Mouse (Mus musculus) liver, postnatal 0 days (tissue): ENCODE results near the gene Tdrd1. TPM values are rescaled to one million over a fixed set of nuclear protein-coding genes. Genes with fewer than 3 reads are reported as not detected.

Experiments
- ATAC-seq: fragments of 200-750 bp; cut with Nextera tagmentation; 2 replicates; pipeline ENCODE4 v1.8.0; 2017; ENCODE audit warnings: mild to moderate bottlenecking, moderate library complexity
- DNase-seq: peaks from one replicate; pipeline ENCODE4 v3.0.0-alpha.2; 2016
- H3K27ac ChIP-seq: fragments of 300-500 bp; sonication (generic); 2 replicates; pipeline ENCODE4 v1.5.1; 2014; ENCODE audit warnings: antibody characterized with exemption, moderate library complexity, mild to moderate bottlenecking, low read depth
- H3K27me3 ChIP-seq: fragments of 300-500 bp; sonication (generic); 2 replicates; pipeline ENCODE4 v1.6.1; 2014; ENCODE audit warnings: low read length, control low read depth, mixed read lengths; ENCODE audit not compliant: insufficient read depth
- H3K36me3 ChIP-seq: fragments of 300-500 bp; sonication (generic); replicated peaks from 2 replicates; pipeline ENCODE4 v1.6.1; 2014; ENCODE audit warnings: mild to moderate bottlenecking, control low read depth, low read length, moderate library complexity, mixed read lengths; ENCODE audit not compliant: insufficient read depth
- H3K4me1 ChIP-seq: fragments of 300-500 bp; sonication (generic); 2 replicates; pipeline ENCODE4 v1.6.1; 2014; ENCODE audit warnings: antibody characterized with exemption, mild to moderate bottlenecking, control low read depth; ENCODE audit not compliant: insufficient read depth
- H3K4me2 ChIP-seq: fragments of 300-500 bp; sonication (generic); 2 replicates; pipeline ENCODE4 v1.6.1; 2014; ENCODE audit warnings: low read depth, mild to moderate bottlenecking, low read length, moderate library complexity, mixed read lengths
- H3K4me3 ChIP-seq: fragments of 300-500 bp; sonication (generic); 2 replicates; pipeline ENCODE4 v1.5.1; 2014; ENCODE audit warnings: low read depth, low read length
- H3K9ac ChIP-seq: fragments of 300-500 bp; sonication (generic); replicated peaks from 2 replicates; pipeline ENCODE4 v1.6.1; 2014; ENCODE audit warnings: mild to moderate bottlenecking, moderate library complexity
- H3K9me3 ChIP-seq: fragments of 300-500 bp; sonication (generic); 2 replicates; pipeline ENCODE4 v1.6.1; 2016; ENCODE audit warnings: mild to moderate bottlenecking, control low read depth, low read length, mixed read lengths
- CTCF ChIP-seq: sonication (generic); IDR thresholded peaks from 2 replicates; pipeline ENCODE4 v1.5.1; 2016; ENCODE audit warnings: antibody characterized with exemption, low read depth
- EP300 ChIP-seq: IDR thresholded peaks from 2 replicates; pipeline ENCODE4 v1.6.1; 2016; ENCODE audit warnings: antibody characterized with exemption, low read depth, mild to moderate bottlenecking
- WGBS: fragments of 180-500 bp; shearing (Covaris S2); extraction: QIAGEN DNeasy Blood & Tissue Kit; methylation state at CpG from one replicate; pipeline ENCODE4 v1.1.7; 2014; ENCODE audit not compliant: insufficient replicate concordance; 5-methylcytosine and 5-hydroxymethylcytosine counted together
- polyA plus RNA-seq: library from polyadenylated mRNA; unstranded; fragments of >200 nt; fragmentation: Nextera tagmentation; extraction: Ambion mirVana; gene quantifications from 2 replicates; pipeline ENCODE4 v1.2.1, GENCODE M21; 2015

The Tdrd1 gene
- polyA plus RNA-seq, 1 experiment from 2014 or later, result not detected

GRCm38 (mm10) chr19:56800226-56800625 lies 25.8 kb upstream of the Tdrd1 start:
- TF ChIP-seq CTCF, result no peak
- peak; percentile 77 for TF ChIP-seq EP300
- WGBS, result 51% methylated on average over 8 of the region's 8 CpGs
- Histone ChIP-seq H3K27ac (peak overlapping the region; percentile 69; the same call in 1 of the 2 replicates), H3K36me3 (peaks cover 63% of the 10 kb centered on the region), H3K27me3 (no peaks in the 10 kb centered on the region), H3K9ac (no peak overlapping the region), H3K4me3 (no peak overlapping the region), H3K9me3 (no peaks in the 10 kb centered on the region), H3K4me1 (peaks cover 21% of the 10 kb centered on the region), H3K4me2 (no peak overlapping the region; the same call in 1 of the 2 replicates)
- DNase-seq, result no peak
- ATAC-seq, result peak; percentile 61

GRCm38 (mm10) chr19:56800930-56801655 lies 24.9 kb upstream of the Tdrd1 start:
- TF ChIP-seq EP300, result no peak
- no peak for TF ChIP-seq CTCF
- Histone ChIP-seq H3K4me3 (no peak overlapping the region), H3K4me1 (peaks cover 21% of the 10 kb centered on the region), H3K36me3 (peaks cover 58% of the 10 kb centered on the region), H3K9me3 (no peaks in the 10 kb centered on the region), H3K27ac (peak overlapping the region; percentile 69), H3K9ac (no peak overlapping the region), H3K27me3 (no peaks in the 10 kb centered on the region), H3K4me2 (peak overlapping the region; percentile 15)
- DNase-seq, result no peak
- 39% methylated on average over 7 of the region's 7 CpGs for WGBS
- ATAC-seq, result peak; percentile 69

- Histone ChIP-seq H3K4me1 (peaks cover 21% of the 10 kb centered on the region), H3K4me2 (peak overlapping the region; percentile 15), H3K4me3 (no peak overlapping the region), H3K27ac (peak overlapping the region; percentile 69), H3K9ac (no peak overlapping the region), H3K36me3 (peaks cover 54% of the 10 kb centered on the region), H3K9me3 (no peaks in the 10 kb centered on the region), H3K27me3 (no peaks in the 10 kb centered on the region)
- DNase-seq (no peak), ATAC-seq (peak; percentile 77)
- TF ChIP-seq CTCF, result no peak
- TF ChIP-seq EP300, result peak; percentile 93
- 62% methylated on average over 10 of the region's 10 CpGs for WGBS
These were observed 24.2 kb upstream of the Tdrd1 start for GRCm38 (mm10) chr19:56801656-56802351.

- 0 out of 2 replicates have a peak overlapping the region, but pooled peaks have one; percentile 69 for H3K27ac ChIP-seq
- H3K4me2 ChIP-seq, result no peak overlapping the region
These were observed 23.7 kb upstream of the Tdrd1 start for GRCm38 (mm10) chr19:56802352-56802746.

GRCm38 (mm10) chr19:56805366-56805765 lies 20.6 kb upstream of the Tdrd1 start:
- ATAC-seq, result no peak
- Histone ChIP-seq H3K36me3 (peaks cover 54% of the 10 kb centered on the region), H3K27ac (no peak overlapping the region), H3K27me3 (no peaks in the 10 kb centered on the region), H3K4me2 (no peak overlapping the region), H3K4me3 (no peak overlapping the region), H3K4me1 (peaks cover 20% of the 10 kb centered on the region), H3K9ac (no peak overlapping the region), H3K9me3 (no peaks in the 10 kb centered on the region)
- peak; percentile 22 for DNase-seq
- TF ChIP-seq EP300 (no peak), CTCF (peak; percentile 30)
- 72% methylated on average over 2 of the region's 2 CpGs for WGBS

More at GRCm38 (mm10) chr19:56802352-56802746, 23.7 kb upstream of the Tdrd1 start:
- 78% methylated on average over 3 of the region's 3 CpGs for WGBS
- Histone ChIP-seq H3K9ac (no peak overlapping the region), H3K27me3 (no peaks in the 10 kb centered on the region), H3K9me3 (no peaks in the 10 kb centered on the region), H3K36me3 (peaks cover 57% of the 10 kb centered on the region), H3K4me1 (peaks cover 21% of the 10 kb centered on the region), H3K4me3 (no peak overlapping the region)
- no peak for DNase-seq
- no peak for ATAC-seq
- TF ChIP-seq EP300 (no peak), CTCF (no peak)

- Histone ChIP-seq H3K4me2 (no peak overlapping the region), H3K27ac (no peak overlapping the region), H3K4me1 (peaks cover 3% of the 10 kb centered on the region), H3K9ac (no peak overlapping the region), H3K9me3 (no peaks in the 10 kb centered on the region), H3K4me3 (no peak overlapping the region), H3K27me3 (no peaks in the 10 kb centered on the region), H3K36me3 (peaks cover 44% of the 10 kb centered on the region)
- ATAC-seq, result no peak
- DNase-seq, result no peak
- TF ChIP-seq EP300 (no peak), CTCF (no peak)
- WGBS, result 82% methylated on average over 5 of the region's 5 CpGs
These were observed 18.9 kb upstream of the Tdrd1 start for GRCm38 (mm10) chr19:56807122-56807521.
